Mouse (Mus musculus) kidney, embryonic 14.5 days (tissue): ENCODE results near the gene Upk1a. TPM values are rescaled to one million over a fixed set of nuclear protein-coding genes. Genes with fewer than 3 reads are reported as not detected.

Source experiments
- ATAC-seq: fragments of 200-750 bp; cut with Nextera tagmentation; 2 replicates; pipeline ENCODE4 v1.8.0; 2017; ENCODE audit warnings: moderate number of reproducible peaks, mild to moderate bottlenecking, moderate TSS enrichment, moderate library complexity; ENCODE audit not compliant: low FRiP score, low TSS enrichment
- H3K27ac ChIP-seq: fragments of 300-500 bp; sonication (generic); 2 replicates; pipeline ENCODE4 v1.5.1; 2014; ENCODE audit warnings: low read depth, mild to moderate bottlenecking, low read length, moderate library complexity, mixed read lengths
- H3K27me3 ChIP-seq: fragments of 300-500 bp; sonication (generic); 2 replicates; pipeline ENCODE4 v1.6.1; 2014; ENCODE audit warnings: mild to moderate bottlenecking, low read length; ENCODE audit not compliant: control insufficient read depth, insufficient read depth
- H3K36me3 ChIP-seq: fragments of 300-500 bp; sonication (generic); 2 replicates; pipeline ENCODE4 v1.6.1; 2014; ENCODE audit warnings: low read length, mixed read lengths; ENCODE audit not compliant: control insufficient read depth, insufficient read depth
- H3K4me1 ChIP-seq: fragments of 300-500 bp; sonication (generic); 2 replicates; pipeline ENCODE4 v1.6.1; 2014; ENCODE audit warnings: low read length, mixed read lengths; ENCODE audit not compliant: control insufficient read depth, insufficient read depth
- H3K4me2 ChIP-seq: fragments of 300-500 bp; sonication (generic); replicated peaks from 2 replicates; pipeline ENCODE4 v1.6.1; 2014; ENCODE audit warnings: low read depth, mild to moderate bottlenecking, low read length
- H3K4me3 ChIP-seq: fragments of 300-500 bp; sonication (generic); 2 replicates; pipeline ENCODE4 v1.5.1; 2014; ENCODE audit warnings: mild to moderate bottlenecking, low read length
- H3K9ac ChIP-seq: fragments of 300-500 bp; sonication (generic); 2 replicates; pipeline ENCODE4 v1.6.1; 2014; ENCODE audit warnings: low read depth, mild to moderate bottlenecking, low read length, moderate library complexity
- H3K9me3 ChIP-seq: fragments of 300-500 bp; sonication (generic); 2 replicates; pipeline ENCODE4 v1.6.1; 2016; ENCODE audit warnings: low read length; ENCODE audit not compliant: control insufficient read depth
- WGBS: fragments of 180-500 bp; shearing (Covaris S2); extraction: QIAGEN DNeasy Blood & Tissue Kit; methylation state at CpG from one replicate; pipeline ENCODE4 v1.1.7; 2014; 5-methylcytosine and 5-hydroxymethylcytosine counted together
- polyA plus RNA-seq: library from polyadenylated mRNA; unstranded; fragments of >200 nt; fragmentation: Nextera tagmentation; extraction: Ambion mirVana; gene quantifications from 2 replicates; pipeline ENCODE4 v1.2.1, GENCODE M21; 2014

The Upk1a gene
- polyA plus RNA-seq, result 2.2 and 2.3 TPM in 2 replicates

DNA sequence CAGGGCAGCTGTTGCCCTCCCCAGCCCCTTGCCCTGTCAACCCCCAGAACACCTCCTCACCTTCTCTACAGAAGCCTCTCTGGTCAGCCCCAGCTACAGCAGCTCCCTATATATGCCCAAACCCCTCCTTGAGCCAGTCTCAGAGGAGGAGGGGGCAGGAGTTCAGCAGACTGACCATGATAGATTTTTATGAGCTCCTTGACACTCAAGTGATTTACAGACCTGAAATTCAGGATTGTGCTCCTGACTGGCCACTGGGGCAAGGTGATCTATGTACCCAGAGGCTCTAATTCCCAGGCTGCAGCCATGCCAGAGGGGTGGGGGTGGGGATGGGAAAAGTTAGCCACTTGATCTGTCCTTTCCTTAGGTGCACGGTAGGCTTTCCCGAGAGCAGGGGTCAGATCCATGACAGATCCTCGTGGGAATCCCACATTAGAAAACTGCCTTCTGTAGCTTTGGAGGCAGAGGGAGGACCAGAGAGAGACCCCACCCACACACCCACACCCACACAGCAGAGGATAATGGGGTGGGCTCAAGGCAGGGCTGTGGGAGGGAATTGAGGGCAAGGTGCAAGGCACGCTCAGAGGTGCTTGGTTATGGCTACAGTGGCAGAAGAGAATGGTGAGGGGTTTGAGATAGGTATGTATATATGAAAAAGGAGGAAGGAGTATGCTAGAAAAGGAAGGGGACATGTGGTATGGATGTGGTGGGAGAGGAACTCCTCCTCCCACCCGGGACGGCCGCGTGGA lies at the start of gene Upk1a:
Upk1a (minus strand) TSS at position 194 of the 749 bp plus-strand sequence.
- no peak within 1 kb of the TSS for H3K27ac ChIP-seq
- no peak within 1 kb of the TSS for H3K4me2 ChIP-seq
- no peak within 1 kb of the TSS for H3K4me3 ChIP-seq
- H3K9ac ChIP-seq, result no peak within 1 kb of the TSS
- H3K27me3 ChIP-seq, result no peaks in the 10 kb centered on the region
- H3K4me1 ChIP-seq, result peaks cover 6% of the 10 kb centered on the region
- peak; percentile 54 for ATAC-seq
- H3K9me3 ChIP-seq, result no peaks in the 10 kb centered on the region
- H3K36me3 ChIP-seq, result peaks cover 17% of the 10 kb centered on the region
- 32% methylated on average over 8 of the region's 8 CpGs for WGBS

- peak within 1 kb of the TSS; percentile 98 for H3K4me3 ChIP-seq
- H3K4me2 ChIP-seq, result peak within 1 kb of the TSS; percentile 82
- WGBS, result 1% methylated on average over 59 of the region's 59 CpGs
- H3K4me1 ChIP-seq, result 0 out of 2 replicates have a peak, but pooled peaks cover 7% of the 10 kb centered on the region
- H3K9me3 ChIP-seq, result no peaks in the 10 kb centered on the region
- peak within 1 kb of the TSS; percentile 94 for H3K9ac ChIP-seq
- ATAC-seq, result peak; percentile 100
- H3K36me3 ChIP-seq, result peaks cover 56% of the 10 kb centered on the region
- no peaks in the 10 kb centered on the region for H3K27me3 ChIP-seq
- peak within 1 kb of the TSS; percentile 69; the same call in 1 of the 2 replicates for H3K27ac ChIP-seq
These were observed 37.2 kb upstream of the Upk1a start, which contains the start of gene Rbm42 for GRCm38 (mm10) chr7:30649591-30650540. Gene Rbm42, minus strand, starts transcription at chr7:30650317.

DNA sequence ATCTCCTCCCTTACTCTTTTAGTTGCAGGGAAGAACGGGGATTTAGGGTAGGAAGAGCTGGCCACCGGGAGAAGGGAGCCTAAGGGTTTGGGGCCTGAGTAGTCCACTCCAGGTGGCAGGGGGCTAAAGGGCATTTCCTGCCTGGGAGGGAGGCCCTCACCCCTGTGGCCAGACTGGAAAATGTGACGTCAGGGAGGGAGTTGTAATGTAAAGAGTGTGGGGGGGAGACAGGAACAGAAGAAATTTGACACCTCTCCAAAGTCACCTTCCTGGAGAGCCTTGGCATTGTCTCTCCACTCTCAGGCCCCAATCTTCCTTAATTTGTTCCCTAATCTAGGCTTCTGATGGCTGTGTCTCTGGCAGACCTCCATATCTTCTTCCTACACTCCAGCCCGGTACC lies 26.4 kb upstream of the Upk1a start:
- Histone ChIP-seq H3K36me3 (peaks cover 39% of the 10 kb centered on the region), H3K9me3 (no peaks in the 10 kb centered on the region), H3K27ac (no peak overlapping the region), H3K4me1 (0 out of 2 replicates have a peak, but pooled peaks cover 11% of the 10 kb centered on the region), H3K9ac (no peak overlapping the region; the same call in 1 of the 2 replicates), H3K4me3 (no peak overlapping the region), H3K4me2 (no peak overlapping the region), H3K27me3 (peaks cover 27% of the 10 kb centered on the region)
- no peak for ATAC-seq
- 8% methylated on average over 4 of the region's 4 CpGs for WGBS

GRCm38 (mm10) chr7:30636395-30636794 lies 23.7 kb upstream of the Upk1a start:
- no peak for ATAC-seq
- no peak overlapping the region for H3K9ac ChIP-seq
- no peak overlapping the region for H3K4me2 ChIP-seq
- no peaks in the 10 kb centered on the region for H3K9me3 ChIP-seq
- no peak overlapping the region for H3K4me3 ChIP-seq
- no peak overlapping the region for H3K27ac ChIP-seq
- 23% methylated on average over 11 of the region's 11 CpGs for WGBS
- 0 out of 2 replicates have a peak, but pooled peaks cover 11% of the 10 kb centered on the region for H3K4me1 ChIP-seq
- H3K27me3 ChIP-seq, result peaks cover 50% of the 10 kb centered on the region
- peaks cover 12% of the 10 kb centered on the region for H3K36me3 ChIP-seq

GRCm38 (mm10) chr7:30635752-30636151 lies 23.1 kb upstream of the Upk1a start, which contains the start of gene Etv2:
Gene Etv2, minus strand, starts transcription at chr7:30635852.
- Histone ChIP-seq H3K4me2 (peak within 1 kb of the TSS; percentile 32), H3K27me3 (peaks cover 52% of the 10 kb centered on the region), H3K4me1 (0 out of 2 replicates have a peak, but pooled peaks cover 11% of the 10 kb centered on the region), H3K36me3 (peaks cover 5% of the 10 kb centered on the region), H3K9me3 (no peaks in the 10 kb centered on the region), H3K4me3 (peak within 1 kb of the TSS; percentile 28), H3K27ac (no peak within 1 kb of the TSS), H3K9ac (no peak within 1 kb of the TSS; the same call in 1 of the 2 replicates)
- ATAC-seq, result no peak
- 6% methylated on average over 5 of the region's 5 CpGs for WGBS

- Histone ChIP-seq H3K4me1 (0 out of 2 replicates have a peak, but pooled peaks cover 11% of the 10 kb centered on the region), H3K27me3 (peaks cover 52% of the 10 kb centered on the region), H3K4me3 (peak overlapping the region; percentile 28), H3K27ac (no peak overlapping the region), H3K36me3 (no peaks in the 10 kb centered on the region), H3K4me2 (peak overlapping the region; percentile 32), H3K9me3 (no peaks in the 10 kb centered on the region), H3K9ac (no peak overlapping the region; the same call in 1 of the 2 replicates)
- peak; percentile 85 for ATAC-seq
- under 1% methylated on average over 20 of the region's 20 CpGs for WGBS
These were observed 22.0 kb upstream of the Upk1a start for GRCm38 (mm10) chr7:30634621-30635020.

GRCm38 (mm10) chr7:30633762-30634412 lies 21.2 kb upstream of the Upk1a start:
- ATAC-seq, result peak; percentile 21; the same call in 1 of the 2 replicates
- no peak overlapping the region; the same call in 1 of the 2 replicates for H3K4me3 ChIP-seq
- no peak overlapping the region for H3K4me2 ChIP-seq
- peaks cover 54% of the 10 kb centered on the region for H3K27me3 ChIP-seq
- no peaks in the 10 kb centered on the region for H3K36me3 ChIP-seq
- 2% methylated on average over 27 of the region's 27 CpGs for WGBS
- 0 out of 2 replicates have a peak, but pooled peaks cover 6% of the 10 kb centered on the region for H3K4me1 ChIP-seq
- no peaks in the 10 kb centered on the region for H3K9me3 ChIP-seq
- H3K27ac ChIP-seq, result no peak overlapping the region
- H3K9ac ChIP-seq, result no peak overlapping the region

DNA sequence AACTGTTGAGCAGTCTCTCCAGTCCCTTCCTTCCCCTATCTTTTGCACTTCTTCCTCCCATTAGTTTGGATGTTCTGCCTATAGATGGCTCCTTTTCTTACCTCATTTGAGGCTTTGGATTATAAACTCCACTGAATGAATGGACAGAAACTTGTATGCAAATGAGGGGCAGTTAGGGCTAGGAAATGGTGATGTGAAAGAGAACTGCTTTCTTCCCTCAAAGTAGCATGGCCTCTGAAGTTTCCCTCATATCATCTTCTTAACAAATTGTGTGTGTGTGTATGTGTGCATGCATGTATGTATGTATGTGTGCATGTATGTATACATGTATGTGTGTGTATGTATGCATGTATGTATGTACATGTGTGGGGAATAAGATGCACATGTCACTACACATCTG lies 16.4 kb upstream of the Upk1a start:
- Histone ChIP-seq H3K9me3 (no peaks in the 10 kb centered on the region), H3K27ac (no peak overlapping the region), H3K27me3 (peaks cover 27% of the 10 kb centered on the region), H3K4me3 (no peak overlapping the region), H3K4me2 (no peak overlapping the region), H3K9ac (no peak overlapping the region), H3K4me1 (peaks cover 6% of the 10 kb centered on the region), H3K36me3 (peaks cover 4% of the 10 kb centered on the region; the same call in 1 of the 2 replicates)
- no peak for ATAC-seq
